Mouse (Mus musculus) midbrain, embryonic 14.5 days (tissue): ENCODE measurements around the gene Efnb2. TPM values are rescaled to one million over a fixed set of nuclear protein-coding genes. Genes with fewer than 3 reads are reported as not detected.

Experiments used
- ATAC-seq: fragments of 200-750 bp; cut with Nextera tagmentation; 2 replicates; pipeline ENCODE4 v1.8.0; 2017; ENCODE audit warnings: moderate number of reproducible peaks, moderate library complexity; ENCODE audit not compliant: low FRiP score, low TSS enrichment
- DNase-seq: peaks from one replicate; pipeline ENCODE4 v3.0.0-alpha.2; 2015
- H3K27ac ChIP-seq: fragments of 300-500 bp; sonication (generic); replicated peaks from 2 replicates; pipeline ENCODE4 v1.5.1; 2014; ENCODE audit warnings: mild to moderate bottlenecking, low read depth, low read length, moderate library complexity
- H3K27me3 ChIP-seq: fragments of 300-500 bp; sonication (generic); 2 replicates; pipeline ENCODE4 v1.6.1; 2014; ENCODE audit warnings: low read length, control low read depth, mixed read lengths; ENCODE audit not compliant: control insufficient read depth, insufficient read depth
- H3K36me3 ChIP-seq: fragments of 300-500 bp; sonication (generic); 2 replicates; pipeline ENCODE4 v1.6.1; 2014; ENCODE audit warnings: low read length, control low read depth; ENCODE audit not compliant: control insufficient read depth, insufficient read depth
- H3K4me1 ChIP-seq: fragments of 300-500 bp; sonication (generic); 2 replicates; pipeline ENCODE4 v1.6.1; 2014; ENCODE audit warnings: mild to moderate bottlenecking, antibody characterized with exemption, low read length, control low read depth; ENCODE audit not compliant: control insufficient read depth, insufficient read depth
- H3K4me2 ChIP-seq: fragments of 300-500 bp; sonication (generic); 2 replicates; pipeline ENCODE4 v1.6.1; 2014; ENCODE audit warnings: mild to moderate bottlenecking, low read length, moderate library complexity
- H3K4me3 ChIP-seq: fragments of 300-500 bp; sonication (generic); replicated peaks from 2 replicates; pipeline ENCODE4 v1.5.1; 2014; ENCODE audit warnings: low read depth, low read length
- H3K9ac ChIP-seq: fragments of 300-500 bp; sonication (generic); replicated peaks from 2 replicates; pipeline ENCODE4 v1.6.1; 2014; ENCODE audit warnings: mild to moderate bottlenecking, low read length, moderate library complexity
- H3K9me3 ChIP-seq: fragments of 300-500 bp; sonication (generic); 2 replicates; pipeline ENCODE4 v1.6.1; 2016; ENCODE audit warnings: low read length, control low read depth, mixed read lengths; ENCODE audit not compliant: control insufficient read depth
- WGBS: fragments of 180-500 bp; shearing (Covaris S2); extraction: QIAGEN DNeasy Blood & Tissue Kit; methylation state at CpG from one replicate; pipeline ENCODE4 v1.1.7; 2014; 5-methylcytosine and 5-hydroxymethylcytosine counted together
- polyA plus RNA-seq: library from polyadenylated mRNA; unstranded; fragments of >200 nt; fragmentation: Nextera tagmentation; extraction: Ambion mirVana; gene quantifications from 2 replicates; pipeline ENCODE4 v1.2.1, GENCODE M21; 2014

Efnb2 gene
- polyA plus RNA-seq, 1 experiment from 2014 or later = 17.1 TPM

- Histone ChIP-seq H3K9ac (no peak overlapping the region), H3K9me3 (no peaks in the 10 kb centered on the region), H3K36me3 (no peaks in the 10 kb centered on the region), H3K27ac (no peak overlapping the region), H3K27me3 (peaks cover 19% of the 10 kb centered on the region; the same call in 1 of the 2 replicates), H3K4me3 (no peak overlapping the region), H3K4me2 (no peak overlapping the region), H3K4me1 (0 out of 2 replicates have a peak, but pooled peaks cover 3% of the 10 kb centered on the region)
- ATAC-seq (no peak), DNase-seq (no peak)
- 95% methylated on average over 7 of the region's 7 CpGs for WGBS
Measured at GRCm38 (mm10) chr8:8593812-8594211, 67.2 kb downstream of the Efnb2 start.

GRCm38 (mm10) chr8:8593371-8593770 lies 67.7 kb downstream of the Efnb2 start:
- H3K4me3 ChIP-seq = no peak overlapping the region
- H3K9ac ChIP-seq = no peak overlapping the region
- peaks cover 19% of the 10 kb centered on the region; the same call in 1 of the 2 replicates for H3K27me3 ChIP-seq
- no peak overlapping the region for H3K27ac ChIP-seq
- H3K9me3 ChIP-seq = no peaks in the 10 kb centered on the region
- WGBS = 98% methylated on average over 6 of the region's 6 CpGs
- 0 out of 2 replicates have a peak, but pooled peaks cover 3% of the 10 kb centered on the region for H3K4me1 ChIP-seq
- ATAC-seq (no peak), DNase-seq (no peak)
- no peaks in the 10 kb centered on the region for H3K36me3 ChIP-seq
- H3K4me2 ChIP-seq = no peak overlapping the region

- Histone ChIP-seq H3K4me2 (no peak overlapping the region), H3K4me3 (no peak overlapping the region), H3K27me3 (peaks cover 16% of the 10 kb centered on the region; the same call in 1 of the 2 replicates), H3K9me3 (no peaks in the 10 kb centered on the region), H3K4me1 (no peaks in the 10 kb centered on the region), H3K9ac (no peak overlapping the region), H3K36me3 (no peaks in the 10 kb centered on the region), H3K27ac (no peak overlapping the region)
- 94% methylated on average over 3 of the region's 3 CpGs for WGBS
- ATAC-seq (no peak), DNase-seq (no peak)
Measured at GRCm38 (mm10) chr8:8592331-8592730, 68.7 kb downstream of the Efnb2 start.

GRCm38 (mm10) chr8:8583981-8584377 lies 77.1 kb downstream of the Efnb2 start:
- no peaks in the 10 kb centered on the region for H3K36me3 ChIP-seq
- WGBS = 84% methylated on average over 4 of the region's 4 CpGs
- H3K4me1 ChIP-seq = no peaks in the 10 kb centered on the region
- H3K9me3 ChIP-seq = no peaks in the 10 kb centered on the region
- no peak overlapping the region for H3K9ac ChIP-seq
- ATAC-seq (no peak), DNase-seq (no peak)
- H3K27ac ChIP-seq = no peak overlapping the region
- H3K27me3 ChIP-seq = peaks cover 25% of the 10 kb centered on the region
- no peak overlapping the region for H3K4me3 ChIP-seq
- H3K4me2 ChIP-seq = no peak overlapping the region

- H3K27me3 ChIP-seq = peaks cover 25% of the 10 kb centered on the region
- no peak for ATAC-seq
Measured at GRCm38 (mm10) chr8:8583290-8583980, 77.6 kb downstream of the Efnb2 start.

GRCm38 (mm10) chr8:8577770-8578303 lies 83.2 kb downstream of the Efnb2 start:
- Histone ChIP-seq H3K9ac (no peak overlapping the region), H3K4me1 (peaks cover 26% of the 10 kb centered on the region), H3K27ac (no peak overlapping the region), H3K4me2 (no peak overlapping the region), H3K36me3 (no peaks in the 10 kb centered on the region), H3K4me3 (no peak overlapping the region), H3K9me3 (no peaks in the 10 kb centered on the region), H3K27me3 (peaks cover 21% of the 10 kb centered on the region)
- 31% methylated on average over 11 of the region's 11 CpGs for WGBS
- DNase-seq (peak; percentile 32), ATAC-seq (no peak)

More at GRCm38 (mm10) chr8:8583290-8583980, 77.6 kb downstream of the Efnb2 start:
- H3K9me3 ChIP-seq = no peaks in the 10 kb centered on the region
- no peak overlapping the region for H3K27ac ChIP-seq
- WGBS = 92% methylated on average over 4 of the region's 4 CpGs
- no peaks in the 10 kb centered on the region for H3K36me3 ChIP-seq
- no peak overlapping the region for H3K4me2 ChIP-seq
- no peak overlapping the region for H3K4me3 ChIP-seq
- no peak for DNase-seq
- no peak overlapping the region for H3K9ac ChIP-seq
- no peaks in the 10 kb centered on the region for H3K4me1 ChIP-seq

GRCm38 (mm10) chr8:8576833-8577232 lies 84.2 kb downstream of the Efnb2 start:
- Histone ChIP-seq H3K27me3 (peaks cover 21% of the 10 kb centered on the region), H3K4me3 (no peak overlapping the region), H3K9me3 (no peaks in the 10 kb centered on the region), H3K4me1 (peaks cover 30% of the 10 kb centered on the region), H3K4me2 (no peak overlapping the region), H3K9ac (no peak overlapping the region), H3K36me3 (no peaks in the 10 kb centered on the region), H3K27ac (no peak overlapping the region)
- 89% methylated on average over 6 of the region's 6 CpGs for WGBS
- no peak for DNase-seq
- no peak for ATAC-seq

- WGBS = 40% methylated on average over 6 of the region's 6 CpGs
- ATAC-seq = no peak
- no peak for DNase-seq
Measured at GRCm38 (mm10) chr8:8576286-8576685, 84.8 kb downstream of the Efnb2 start.

More at GRCm38 (mm10) chr8:8576286-8576685, 84.8 kb downstream of the Efnb2 start:
- Histone ChIP-seq H3K4me1 (peaks cover 30% of the 10 kb centered on the region), H3K27me3 (peaks cover 21% of the 10 kb centered on the region), H3K4me3 (no peak overlapping the region), H3K27ac (no peak overlapping the region), H3K36me3 (no peaks in the 10 kb centered on the region), H3K4me2 (no peak overlapping the region), H3K9ac (no peak overlapping the region), H3K9me3 (no peaks in the 10 kb centered on the region)
